Mouse (Mus musculus) 3134 (cell line): ENCODE measurements around the gene Tmcc2.

Source experiments
- DNase-seq: peaks from one replicate; pipeline ENCODE4 v3.0.0-alpha.2; 2011; ENCODE audit warnings: low spot score; ENCODE audit not compliant: insufficient read length; ENCODE audit errors: extremely low read depth

Gene Tmcc2

GRCm38 (mm10) chr1:132371298-132372081 lies 19.6 kb downstream of the Tmcc2 start:
- DNase-seq: no peak

GRCm38 (mm10) chr1:132370681-132371173 lies 20.4 kb downstream of the Tmcc2 start:
- DNase-seq: peak; percentile 58

- peak; percentile 42 for DNase-seq
Observed at GRCm38 (mm10) chr1:132367692-132368506, 23.2 kb downstream of the Tmcc2 start.

GRCm38 (mm10) chr1:132366937-132367336 lies 24.1 kb downstream of the Tmcc2 start:
- no peak for DNase-seq

GRCm38 (mm10) chr1:132366235-132366634 lies 24.8 kb downstream of the Tmcc2 start:
- no peak for DNase-seq

GRCm38 (mm10) chr1:132365645-132366044 lies 25.4 kb downstream of the Tmcc2 start:
- DNase-seq: no peak

- no peak for DNase-seq
Observed at GRCm38 (mm10) chr1:132364896-132365557, 26.1 kb downstream of the Tmcc2 start.

- DNase-seq: peak; percentile 36
Observed at GRCm38 (mm10) chr1:132364388-132364787, 26.7 kb downstream of the Tmcc2 start.

- no peak for DNase-seq
Observed at GRCm38 (mm10) chr1:132361959-132362358, 29.1 kb downstream of the Tmcc2 start.

- DNase-seq: no peak
Observed at GRCm38 (mm10) chr1:132356841-132357240, 34.2 kb downstream of the Tmcc2 start.

- DNase-seq: peak; percentile 74
Observed at GRCm38 (mm10) chr1:132355841-132356242, 35.2 kb downstream of the Tmcc2 start.

- peak; percentile 84 for DNase-seq
Observed at GRCm38 (mm10) chr1:132355162-132355601, 35.9 kb downstream of the Tmcc2 start.

- no peak for DNase-seq
Observed at GRCm38 (mm10) chr1:132354234-132354633, 36.8 kb downstream of the Tmcc2 start.

- DNase-seq: peak; percentile 72
Observed at GRCm38 (mm10) chr1:132353389-132353788, 37.7 kb downstream of the Tmcc2 start.

- DNase-seq: no peak
Observed at GRCm38 (mm10) chr1:132351058-132351457, 40.0 kb downstream of the Tmcc2 start.

GRCm38 (mm10) chr1:132349601-132350000 lies 41.5 kb downstream of the Tmcc2 start:
- DNase-seq: peak; percentile 73

GRCm38 (mm10) chr1:132349049-132349448 lies 42.0 kb downstream of the Tmcc2 start:
- peak; percentile 88 for DNase-seq

- DNase-seq: no peak
Observed at GRCm38 (mm10) chr1:132348401-132348800, 42.7 kb downstream of the Tmcc2 start.

- no peak for DNase-seq
Observed at GRCm38 (mm10) chr1:132346951-132347350, 44.1 kb downstream of the Tmcc2 start.

GRCm38 (mm10) chr1:132346134-132346851 lies 44.8 kb downstream of the Tmcc2 start:
- peak; percentile 80 for DNase-seq
